In genomic region chr9:108565881-108566814, GRCm38 (mm10) we compare ENCODE assay signal across 8 mouse cellular contexts. TPM values are rescaled to one million over a fixed set of nuclear protein-coding genes. Genes with fewer than 3 reads are reported as not detected.
A peak's percentile ranks its signal among the peaks of the same experiment; 100 is the strongest.
DNase-seq lines count a peak whose midpoint lies in the region; ATAC-seq and TF ChIP-seq lines count a peak whose summit lies in the region.

No protein-coding gene starts in this region.

- TF ChIP-seq CTCF in E14TG2a.4 (conservative IDR thresholded peaks at IDR 0.05; ENCODE audit: low read length): no peak
- TF ChIP-seq CTCF in olfactory bulb, adult 2 months (IDR thresholded peaks at IDR 0.05; ENCODE audit: insufficient read depth, low read depth, low read length): no peak

- DNase-seq in heart, embryonic 10.5 days (ENCODE audit: low spot score): no peak
- DNase-seq in heart, adult 9 months (ENCODE audit: low spot score in 2 of 2): no peak
- no peak for DNase-seq in forebrain, embryonic 10.5 days (ENCODE audit: extremely low spot score, low spot score)
- no peak for DNase-seq in urinary bladder, postnatal 10 days (ENCODE audit: low spot score)
- DNase-seq in frontal cortex, adult 2 months (ENCODE audit: extremely low spot score in 1 of 2, low spot score in 1 of 2): no peak

- 12% methylated on average over 35 of the region's 35 CpGs for WGBS in heart, embryonic 10.5 days
- 12% methylated on average over 35 of the region's 35 CpGs for WGBS in forebrain, embryonic 10.5 days
- 11% methylated on average over 35 of the region's 35 CpGs for WGBS in limb, embryonic 13.5 days
- 10% methylated on average over 35 of the region's 35 CpGs for WGBS in olfactory bulb, adult 2 months

- H3K4me1 ChIP-seq in heart, embryonic 10.5 days: peaks cover 56% of the 10 kb centered on the region
- peaks cover 84% of the 10 kb centered on the region for H3K4me1 ChIP-seq in E14TG2a.4 (replicated peaks; ENCODE audit: low read depth, low read length)
- H3K4me1 ChIP-seq in forebrain, embryonic 10.5 days: peaks cover 68% of the 10 kb centered on the region
- peaks cover 45% of the 10 kb centered on the region for H3K4me1 ChIP-seq in limb, embryonic 13.5 days
- H3K4me1 ChIP-seq in olfactory bulb, adult 2 months (ENCODE audit: control insufficient read depth, insufficient read depth, low read length): peaks cover 41% of the 10 kb centered on the region

- no peak for TF ChIP-seq POLR2A in olfactory bulb, adult 2 months (IDR thresholded peaks at IDR 0.05; ENCODE audit: insufficient read depth, low read depth, low read length)

- H3K27ac ChIP-seq in heart, embryonic 10.5 days: peak overlapping the region; percentile 94
- H3K27ac ChIP-seq in forebrain, embryonic 10.5 days: peak overlapping the region; percentile 92
- peak overlapping the region; percentile 85 for H3K27ac ChIP-seq in limb, embryonic 13.5 days
- peak overlapping the region; percentile 67 for H3K27ac ChIP-seq in olfactory bulb, adult 2 months (ENCODE audit: insufficient read depth, low read depth, low read length)

- H3K4me2 ChIP-seq in limb, embryonic 13.5 days (replicated peaks): peak overlapping the region; percentile 99

- H3K4me3 ChIP-seq in heart, embryonic 10.5 days: peak overlapping the region; percentile 85
- H3K4me3 ChIP-seq in E14TG2a.4 (replicated peaks; ENCODE audit: low read length): peak overlapping the region; percentile 92
- peak overlapping the region; percentile 64 for H3K4me3 ChIP-seq in forebrain, embryonic 10.5 days
- peak overlapping the region; percentile 71 for H3K4me3 ChIP-seq in limb, embryonic 13.5 days
- peak overlapping the region; percentile 86 for H3K4me3 ChIP-seq in olfactory bulb, adult 2 months (ENCODE audit: insufficient read depth, low read depth, low read length)

- no peaks in the 10 kb centered on the region for H3K9me3 ChIP-seq in heart, embryonic 10.5 days
- H3K9me3 ChIP-seq in E14TG2a.4 (ENCODE audit: low read length): no peaks in the 10 kb centered on the region
- H3K9me3 ChIP-seq in forebrain, embryonic 10.5 days: no peaks in the 10 kb centered on the region
- no peaks in the 10 kb centered on the region for H3K9me3 ChIP-seq in limb, embryonic 13.5 days

- H3K36me3 ChIP-seq in heart, embryonic 10.5 days: peaks cover 52% of the 10 kb centered on the region
- peaks cover 58% of the 10 kb centered on the region for H3K36me3 ChIP-seq in E14TG2a.4 (ENCODE audit: insufficient read depth, low read length)
- peaks cover 60% of the 10 kb centered on the region for H3K36me3 ChIP-seq in forebrain, embryonic 10.5 days (replicated peaks)
- H3K36me3 ChIP-seq in limb, embryonic 13.5 days: peaks cover 51% of the 10 kb centered on the region

- no peak for ATAC-seq in limb, embryonic 13.5 days (ENCODE audit: low FRiP score, low read depth)

- H3K9ac ChIP-seq in limb, embryonic 13.5 days: peak overlapping the region; percentile 85

- H3K27me3 ChIP-seq in heart, embryonic 10.5 days (ENCODE audit: insufficient read depth, poor library complexity, severe bottlenecking): no peaks in the 10 kb centered on the region
- H3K27me3 ChIP-seq in E14TG2a.4 (ENCODE audit: insufficient read depth, low read length): no peaks in the 10 kb centered on the region
- H3K27me3 ChIP-seq in forebrain, embryonic 10.5 days (ENCODE audit: poor library complexity, severe bottlenecking): no peaks in the 10 kb centered on the region
- H3K27me3 ChIP-seq in limb, embryonic 13.5 days: no peaks in the 10 kb centered on the region

RNA-seq across cellular contexts. Expression of gene Ndufaf3, which starts 1.1 kb away (rescaled TPM):
- polyA plus RNA-seq in heart, embryonic 10.5 days (2016; fragmentation: Nextera tagmentation; extraction: Ambion mirVana): 50.5 and 58.6 TPM in 2 replicates
- 43.3 and 50.6 TPM in 2 replicates for polyA plus RNA-seq in forebrain, embryonic 10.5 days (2016; fragmentation: Nextera tagmentation; extraction: Ambion mirVana)
- polyA plus RNA-seq in limb, embryonic 13.5 days (2015; fragmentation: Nextera tagmentation; extraction: Ambion mirVana): 41.2 and 45.6 TPM in 2 replicates
- not detected in 2 replicates for polyA plus RNA-seq in olfactory bulb, adult 2 months (2012; ENCODE audit: insufficient read depth, insufficient read length, low replicate concordance, missing spikeins)
- 61.2 and 63.4 TPM in 2 replicates for polyA plus RNA-seq in frontal cortex, adult 2 months (2012; rRNA removed)

RNA-seq across cellular contexts. Expression of gene Dalrd3, which starts 3.5 kb away (rescaled TPM):
- 106 and 122 TPM in 2 replicates for polyA plus RNA-seq in heart, embryonic 10.5 days (2016; fragmentation: Nextera tagmentation; extraction: Ambion mirVana)
- 192 and 201 TPM in 2 replicates for polyA plus RNA-seq in forebrain, embryonic 10.5 days (2016; fragmentation: Nextera tagmentation; extraction: Ambion mirVana)
- 175 and 192 TPM in 2 replicates for polyA plus RNA-seq in limb, embryonic 13.5 days (2015; fragmentation: Nextera tagmentation; extraction: Ambion mirVana)
- not detected in 2 replicates for polyA plus RNA-seq in olfactory bulb, adult 2 months (2012; ENCODE audit: insufficient read depth, insufficient read length, low replicate concordance, missing spikeins)
- 259 and 275 TPM in 2 replicates for polyA plus RNA-seq in frontal cortex, adult 2 months (2012; rRNA removed)

RNA-seq across cellular contexts. Expression of gene Impdh2, which starts 6.1 kb away (rescaled TPM):
- polyA plus RNA-seq in heart, embryonic 10.5 days (2016; fragmentation: Nextera tagmentation; extraction: Ambion mirVana): 155 and 194 TPM in 2 replicates
- polyA plus RNA-seq in forebrain, embryonic 10.5 days (2016; fragmentation: Nextera tagmentation; extraction: Ambion mirVana): 244 and 260 TPM in 2 replicates
- polyA plus RNA-seq in limb, embryonic 13.5 days (2015; fragmentation: Nextera tagmentation; extraction: Ambion mirVana): 188 and 190 TPM in 2 replicates
- not detected in 2 replicates for polyA plus RNA-seq in olfactory bulb, adult 2 months (2012; ENCODE audit: insufficient read depth, insufficient read length, low replicate concordance, missing spikeins)
- polyA plus RNA-seq in frontal cortex, adult 2 months (2012; rRNA removed): 72.2 and 74.4 TPM in 2 replicates

RNA-seq across cellular contexts. Expression of gene Wdr6, which starts 12.4 kb away (rescaled TPM):
- polyA plus RNA-seq in heart, embryonic 10.5 days (2016; fragmentation: Nextera tagmentation; extraction: Ambion mirVana): 99.6 and 105 TPM in 2 replicates
- 203 and 212 TPM in 2 replicates for polyA plus RNA-seq in forebrain, embryonic 10.5 days (2016; fragmentation: Nextera tagmentation; extraction: Ambion mirVana)
- polyA plus RNA-seq in limb, embryonic 13.5 days (2015; fragmentation: Nextera tagmentation; extraction: Ambion mirVana): 167 and 168 TPM in 2 replicates
- polyA plus RNA-seq in olfactory bulb, adult 2 months (2012; ENCODE audit: insufficient read depth, insufficient read length, low replicate concordance, missing spikeins): 73.0 TPM in 1 of 2 replicates, not detected in the other
- polyA plus RNA-seq in frontal cortex, adult 2 months (2012; rRNA removed): 114 and 138 TPM in 2 replicates

RNA-seq across cellular contexts. Expression of gene P4htm, which starts 31.3 kb away (rescaled TPM):
- polyA plus RNA-seq in heart, embryonic 10.5 days (2016; fragmentation: Nextera tagmentation; extraction: Ambion mirVana): 13.2 and 20.6 TPM in 2 replicates
- 11.9 and 12.1 TPM in 2 replicates for polyA plus RNA-seq in forebrain, embryonic 10.5 days (2016; fragmentation: Nextera tagmentation; extraction: Ambion mirVana)
- 11.2 and 11.7 TPM in 2 replicates for polyA plus RNA-seq in limb, embryonic 13.5 days (2015; fragmentation: Nextera tagmentation; extraction: Ambion mirVana)
- not detected in 2 replicates for polyA plus RNA-seq in olfactory bulb, adult 2 months (2012; ENCODE audit: insufficient read depth, insufficient read length, low replicate concordance, missing spikeins)
- polyA plus RNA-seq in frontal cortex, adult 2 months (2012; rRNA removed): 105 TPM in 2 replicates

Comparison
In these comparisons a context has a peak if more than half of its experiments do, and no peak if none do; other contexts are left out.
1. RNA of gene Ndufaf3, which starts 1.1 kb away (polyA plus RNA-seq): 61.2 to 63.4 TPM in frontal cortex, adult 2 months, 43.3 to 50.6 TPM in forebrain, embryonic 10.5 days, 50.5 to 58.6 TPM in heart, embryonic 10.5 days and 41.2 to 45.6 TPM in limb, embryonic 13.5 days; not detected in olfactory bulb, adult 2 months; every median in the first group is over 10 times any median in the second.
2. RNA of gene Impdh2, which starts 6.1 kb away (polyA plus RNA-seq): 244 to 260 TPM in forebrain, embryonic 10.5 days, 155 to 194 TPM in heart, embryonic 10.5 days, 188 to 190 TPM in limb, embryonic 13.5 days and 72.2 to 74.4 TPM in frontal cortex, adult 2 months; not detected in olfactory bulb, adult 2 months; every median in the first group is over 10 times any median in the second.
3. Peak in every context shown above with its lines, with median percentiles within 50 percentile points of each other: H3K27ac ChIP-seq and H3K4me3 ChIP-seq.